Mouse (Mus musculus) ZHBTc4 (cell line): Measurements from ENCODE around the gene Txndc12.

Experiments used
- DNase-seq: peaks from one replicate; pipeline ENCODE4 v3.0.0-alpha.2; 2011; ENCODE audit warnings: low read depth, low spot score

Txndc12 gene

GRCm38 (mm10) chr4:108834115-108834970 lies at the start of gene Txndc12:
TSS of gene Txndc12 (plus strand) at chr4:108834601.
- DNase-seq: peak; percentile 95

- no peak for DNase-seq
Observed at GRCm38 (mm10) chr4:108789258-108789936, 45.0 kb upstream of the Txndc12 start.

GRCm38 (mm10) chr4:108790507-108790906 lies 43.9 kb upstream of the Txndc12 start:
- DNase-seq: no peak

GRCm38 (mm10) chr4:108793941-108794340 lies 40.5 kb upstream of the Txndc12 start:
- no peak for DNase-seq

- peak; percentile 79 for DNase-seq
Observed at GRCm38 (mm10) chr4:108796701-108797100, 37.7 kb upstream of the Txndc12 start.

- peak; percentile 66 for DNase-seq
Observed at GRCm38 (mm10) chr4:108798083-108798830, 36.1 kb upstream of the Txndc12 start.

- no peak for DNase-seq
Observed at GRCm38 (mm10) chr4:108803535-108803934, 30.9 kb upstream of the Txndc12 start.

GRCm38 (mm10) chr4:108811142-108811541 lies 23.3 kb upstream of the Txndc12 start:
- DNase-seq: no peak

GRCm38 (mm10) chr4:108811550-108811949 lies 22.9 kb upstream of the Txndc12 start:
- no peak for DNase-seq

- no peak for DNase-seq
Observed at GRCm38 (mm10) chr4:108825677-108826076, 8.7 kb upstream of the Txndc12 start.

GRCm38 (mm10) chr4:108826096-108826495 lies 8.3 kb upstream of the Txndc12 start:
- no peak for DNase-seq

GRCm38 (mm10) chr4:108826643-108827042 lies 7.8 kb upstream of the Txndc12 start:
- DNase-seq: no peak

- DNase-seq: no peak
Observed at GRCm38 (mm10) chr4:108830698-108831097, 3.7 kb upstream of the Txndc12 start.

- peak; percentile 99 for DNase-seq
Observed at GRCm38 (mm10) chr4:108832916-108833827, 1.2 kb upstream of the Txndc12 start, which contains the start of gene Btf3l4. TSS of gene Btf3l4 (minus strand) at chr4:108833614.

GRCm38 (mm10) chr4:108833828-108834114 lies 630 bp upstream of the Txndc12 start:
- DNase-seq: no peak

GRCm38 (mm10) chr4:108834971-108835311 lies 540 bp downstream of the Txndc12 start:
- DNase-seq: no peak

- DNase-seq: peak; percentile 30
Observed at GRCm38 (mm10) chr4:108835496-108835895, 1.1 kb downstream of the Txndc12 start.

GRCm38 (mm10) chr4:108838031-108838430 lies 3.6 kb downstream of the Txndc12 start:
- no peak for DNase-seq

- no peak for DNase-seq
Observed at GRCm38 (mm10) chr4:108841920-108842578, 7.6 kb downstream of the Txndc12 start.

- DNase-seq: peak; percentile 63
Observed at GRCm38 (mm10) chr4:108843336-108843735, 8.9 kb downstream of the Txndc12 start.
